Mouse (Mus musculus): ENCODE results near the gene Mgat1. TPM values are rescaled to one million over a fixed set of nuclear protein-coding genes. Genes with fewer than 3 reads are reported as not detected.
A peak's percentile ranks its signal among the peaks of the same experiment; 100 is the strongest.

The Mgat1 gene
- polyA plus RNA-seq, 1 experiment from 2014 or later, result 81.9 TPM

- ChIA-PET POLR2A (no interaction called here), CTCF (no interaction called here)
- ATAC-seq (no peak), DNase-seq (ENCODE audit: low read depth, low spot score) (no peak)
- TF ChIP-seq CTCF (IDR thresholded peaks at IDR 0.05), result no peak
- in situ Hi-C loops (cut with MboI; ENCODE audit: low pct_unique_long_range_greater_than_20kb), result loop anchor here (5.0 kb wide), 2 partner anchors 377 to 447 kb away; partner anchors contain the start of genes Irgm1 and Rack1
- H3K27me3 ChIP-seq, result no peaks in the 10 kb centered on the region
Measured at GRCm38 (mm10) chr11:49248974-49249700, 5.1 kb downstream of the Mgat1 start.

- ChIA-PET CTCF (no interaction called here), POLR2A (no interaction called here)
- DNase-seq (ENCODE audit: low read depth, low spot score) (no peak), ATAC-seq (peak; percentile 12)
- TF ChIP-seq CTCF (IDR thresholded peaks at IDR 0.05), result no peak
- H3K27me3 ChIP-seq, result no peaks in the 10 kb centered on the region
- in situ Hi-C loops (cut with MboI; ENCODE audit: low pct_unique_long_range_greater_than_20kb), result loop anchor here (5.0 kb wide), 2 partner anchors 378 to 448 kb away; partner anchors contain the start of genes Irgm1 and Rack1
Measured at GRCm38 (mm10) chr11:49249811-49250421, 5.9 kb downstream of the Mgat1 start.

- in situ Hi-C loops (cut with MboI; ENCODE audit: low pct_unique_long_range_greater_than_20kb), result no loop called here
- CTCF ChIA-PET, result no interaction called here
- DNase-seq (ENCODE audit: low read depth, low spot score), result no peak
- peak; percentile 67 for TF ChIP-seq CTCF (IDR thresholded peaks at IDR 0.05)
- H3K27me3 ChIP-seq, result no peaks in the 10 kb centered on the region
- ATAC-seq, result peak; percentile 92
- POLR2A ChIA-PET, result interaction anchor here (0.8 kb wide), 1 partner anchor 48 kb away, joined by 3 read pairs; the partner anchor contains the start of gene Zfp62
Measured at GRCm38 (mm10) chr11:49250422-49251379, 6.7 kb downstream of the Mgat1 start.

- H3K27me3 ChIP-seq, result no peaks in the 10 kb centered on the region
- CTCF ChIA-PET, result interaction anchor here (1.2 kb wide), 1 partner anchor 49 kb away, joined by 3 read pairs; no protein-coding TSS in a partner anchor
- in situ Hi-C loops (cut with MboI; ENCODE audit: low pct_unique_long_range_greater_than_20kb), result no loop called here
- POLR2A ChIA-PET, result interaction anchor here (0.8 kb wide), 1 partner anchor 48 kb away, joined by 3 read pairs; the partner anchor contains the start of gene Zfp62
- TF ChIP-seq CTCF (IDR thresholded peaks at IDR 0.05), result no peak
- ATAC-seq (no peak), DNase-seq (ENCODE audit: low read depth, low spot score) (no peak)
Measured at GRCm38 (mm10) chr11:49251380-49251761, 7.4 kb downstream of the Mgat1 start.

GRCm38 (mm10) chr11:49252048-49252447 lies 8.1 kb downstream of the Mgat1 start:
- DNase-seq (ENCODE audit: low read depth, low spot score), result no peak
- in situ Hi-C loops (cut with MboI; ENCODE audit: low pct_unique_long_range_greater_than_20kb), result no loop called here
- POLR2A ChIA-PET, result no interaction called here
- no peaks in the 10 kb centered on the region for H3K27me3 ChIP-seq
- no peak for ATAC-seq
- CTCF ChIA-PET, result interaction anchor here (1.2 kb wide), 1 partner anchor 50 kb away, joined by 3 read pairs; no protein-coding TSS in a partner anchor
- no peak for TF ChIP-seq CTCF (IDR thresholded peaks at IDR 0.05)

GRCm38 (mm10) chr11:49253035-49253434 lies 9.0 kb downstream of the Mgat1 start:
- in situ Hi-C loops (cut with MboI; ENCODE audit: low pct_unique_long_range_greater_than_20kb), result no loop called here
- no peak for DNase-seq (ENCODE audit: low read depth, low spot score)
- ATAC-seq, result no peak
- TF ChIP-seq CTCF (IDR thresholded peaks at IDR 0.05), result no peak
- ChIA-PET POLR2A (no interaction called here), CTCF (no interaction called here)
- no peaks in the 10 kb centered on the region for H3K27me3 ChIP-seq

GRCm38 (mm10) chr11:49259296-49259695 lies 15.3 kb downstream of the Mgat1 start:
- no peaks in the 10 kb centered on the region for H3K27me3 ChIP-seq
- POLR2A ChIA-PET, result no interaction called here
- CTCF ChIA-PET, result no interaction called here
- ATAC-seq (no peak), DNase-seq (ENCODE audit: low read depth, low spot score) (no peak)
- in situ Hi-C loops (cut with MboI; ENCODE audit: low pct_unique_long_range_greater_than_20kb), result no loop called here
- TF ChIP-seq CTCF (IDR thresholded peaks at IDR 0.05), result no peak

- H3K27me3 ChIP-seq, result no peaks in the 10 kb centered on the region
- in situ Hi-C loops (cut with MboI; ENCODE audit: low pct_unique_long_range_greater_than_20kb), result no loop called here
- no peak for ATAC-seq
Measured at GRCm38 (mm10) chr11:49259829-49260228, 15.8 kb downstream of the Mgat1 start.

GRCm38 (mm10) chr11:49260598-49261312 lies 16.8 kb downstream of the Mgat1 start:
- TF ChIP-seq CTCF (IDR thresholded peaks at IDR 0.05), result no peak
- DNase-seq (ENCODE audit: low read depth, low spot score) (no peak), ATAC-seq (no peak)
- ChIA-PET POLR2A (no interaction called here), CTCF (interaction anchor here (1.2 kb wide), 1 partner anchor 11 kb away, joined by 4 read pairs; no protein-coding TSS in a partner anchor)
- H3K27me3 ChIP-seq, result no peaks in the 10 kb centered on the region
- in situ Hi-C loops (cut with MboI; ENCODE audit: low pct_unique_long_range_greater_than_20kb), result no loop called here

More at GRCm38 (mm10) chr11:49259829-49260228, 15.8 kb downstream of the Mgat1 start:
- ChIA-PET POLR2A (no interaction called here), CTCF (no interaction called here)
- DNase-seq (ENCODE audit: low read depth, low spot score), result no peak
- TF ChIP-seq CTCF (IDR thresholded peaks at IDR 0.05), result no peak

All from Patski (cell line).